Comparison of ENCODE assay signal across 23 mouse cellular contexts in genomic region chr7:125670865-125671264, GRCm38 (mm10). TPM values are rescaled to one million over a fixed set of nuclear protein-coding genes. Genes with fewer than 3 reads are reported as not detected.
DNase-seq lines count a peak whose midpoint lies in the region; ATAC-seq lines count a peak whose summit lies in the region.
"Had no signal": no experiment of that assay in that cellular context is flagged by ENCODE, and none has a peak within 500 bp of the region (broad histone marks: within the 10 kb centered on the region; RNA-seq: fewer than 3 reads in every experiment).

No protein-coding gene starts in this region.

- H3K4me1 ChIP-seq in liver, embryonic 13.5 days (replicated peaks): peaks cover 23% of the 10 kb centered on the region
- H3K4me1 ChIP-seq: embryonic facial prominence, embryonic 15.5 days; forebrain, embryonic 10.5 days; heart, embryonic 12.5 days; hindbrain, embryonic 10.5 days; hindbrain, embryonic 15.5 days had no signal

- no peaks in the 10 kb centered on the region for H3K27me3 ChIP-seq in liver, embryonic 13.5 days
- H3K27me3 ChIP-seq: CH12.LX; embryonic facial prominence, embryonic 15.5 days; heart, embryonic 12.5 days; hindbrain, embryonic 15.5 days had no signal

- H3K4me2 ChIP-seq in liver, embryonic 13.5 days: peak overlapping the region; percentile 37
- H3K4me2 ChIP-seq: embryonic facial prominence, embryonic 15.5 days; heart, embryonic 12.5 days; hindbrain, embryonic 15.5 days had no signal

- H3K4me3 ChIP-seq in liver, embryonic 13.5 days (replicated peaks): no peak overlapping the region
- H3K4me3 ChIP-seq: embryonic facial prominence, embryonic 15.5 days; erythroblast, embryonic 14.5 days; forebrain, embryonic 10.5 days; gastrocnemius, adult 2 months; heart, embryonic 12.5 days; hindbrain, embryonic 10.5 days; hindbrain, embryonic 15.5 days had no signal

- peak overlapping the region; percentile 59 for H3K27ac ChIP-seq in liver, embryonic 13.5 days
- H3K27ac ChIP-seq: embryonic facial prominence, embryonic 15.5 days; forebrain, embryonic 10.5 days; gastrocnemius, adult 2 months; hindbrain, embryonic 10.5 days; hindbrain, embryonic 15.5 days had no signal

- DNase-seq in testis, postnatal 14 days (ENCODE audit: low spot score): peak; percentile 19
- no peak for DNase-seq in testis, postnatal 10 days (ENCODE audit: low spot score)
- peak; percentile 49 for DNase-seq in liver, embryonic 13.5 days
- no peak for DNase-seq in layer of hippocampus, postnatal 14 days (ENCODE audit: low spot score in 2 of 2)
- no peak for DNase-seq in B cell, adult 2 months
- DNase-seq: adrenal gland, adult 2 months; adrenal gland, postnatal 25 days; cerebellum, adult 11 months; cerebellum, adult 8-10 months; cerebellum, postnatal 14 days; embryo, embryonic 11 days; gastrocnemius, adult 2 months; gastrocnemius, postnatal 25 days had no signal

- peak; percentile 92 for ATAC-seq in liver, embryonic 13.5 days (ENCODE audit: low read depth)
- ATAC-seq in megakaryocyte progenitor cell, adult 5-6 weeks (replicated peaks; ENCODE audit: poor library complexity): peak; percentile 41; the same call in 1 of the 2 replicates
- no peak for ATAC-seq in frontal cortex, adult (ENCODE audit: low TSS enrichment)
- ATAC-seq: forebrain, embryonic 14.5 days had no signal

- peaks cover 97% of the 10 kb centered on the region for H3K36me3 ChIP-seq in liver, embryonic 13.5 days

- no peak overlapping the region for H3K9ac ChIP-seq in liver, embryonic 13.5 days
- H3K9ac ChIP-seq: embryonic facial prominence, embryonic 15.5 days; heart, embryonic 12.5 days; hindbrain, embryonic 15.5 days had no signal

- H3K9me3 ChIP-seq in liver, embryonic 13.5 days (replicated peaks): no peaks in the 10 kb centered on the region
- H3K9me3 ChIP-seq: embryonic facial prominence, embryonic 15.5 days; forebrain, embryonic 10.5 days; heart, embryonic 12.5 days; hindbrain, embryonic 10.5 days; hindbrain, embryonic 15.5 days had no signal

- WGBS in liver, embryonic 13.5 days (ENCODE audit: insufficient replicate concordance): 51% methylated on average over 6 of the region's 6 CpGs

RNA-seq across cellular contexts. Expression of gene Gtf3c1, which starts 36.7 kb away (rescaled TPM):
- polyA plus RNA-seq in liver, embryonic 13.5 days (2015; fragmentation: Nextera tagmentation; extraction: Ambion mirVana): 7.1 and 9.0 TPM in 2 replicates
- 18.3 and 21.8 TPM in 2 replicates for total RNA-seq in megakaryocyte progenitor cell, adult 5-6 weeks (2015)
- 33.6 and 34.8 TPM in 2 replicates for total RNA-seq in megakaryocyte progenitor cell, adult 5-6 weeks (2017)
- 10 to 100 TPM; 88.8 to 94.2 TPM for total RNA-seq in layer of hippocampus, postnatal 14 days (2021)

RNA-seq across cellular contexts. Expression of gene D430042O09Rik, which starts 36.8 kb away (rescaled TPM):
- 1.5 TPM in 2 replicates for polyA plus RNA-seq in liver, embryonic 13.5 days (2015; fragmentation: Nextera tagmentation; extraction: Ambion mirVana)
- total RNA-seq in megakaryocyte progenitor cell, adult 5-6 weeks (2015): 6.1 and 8.0 TPM in 2 replicates
- 7.2 and 7.9 TPM in 2 replicates for total RNA-seq in megakaryocyte progenitor cell, adult 5-6 weeks (2017)
- total RNA-seq in layer of hippocampus, postnatal 14 days (2021): 10 to 100 TPM; 26.5 to 27.6 TPM

Comparison
In these comparisons a context has a peak if more than half of its experiments do, and no peak if none do; other contexts are left out.
1. DNase-seq: peak in testis, postnatal 14 days (single experiment) and liver, embryonic 13.5 days (single experiment); none in testis, postnatal 10 days (single experiment), layer of hippocampus, postnatal 14 days (0 of 2) and B cell, adult 2 months (0 of 2).